Mouse (Mus musculus) lung, postnatal 4 days (tissue): Measurements from ENCODE around the gene Gm49354.
A peak's percentile ranks its signal among the peaks of the same experiment; 100 is the strongest.
"Not testable (repeated sequence)": the region's sequence is repeated elsewhere in the genome, so short reads cannot be mapped to it uniquely, and the experiment has no call there.

ENCODE experiments used
- DNase-seq, 2 experiments: peaks; one replicate each; pipeline ENCODE4 v3.0.0; 2021

Gm49354 gene

DNA sequence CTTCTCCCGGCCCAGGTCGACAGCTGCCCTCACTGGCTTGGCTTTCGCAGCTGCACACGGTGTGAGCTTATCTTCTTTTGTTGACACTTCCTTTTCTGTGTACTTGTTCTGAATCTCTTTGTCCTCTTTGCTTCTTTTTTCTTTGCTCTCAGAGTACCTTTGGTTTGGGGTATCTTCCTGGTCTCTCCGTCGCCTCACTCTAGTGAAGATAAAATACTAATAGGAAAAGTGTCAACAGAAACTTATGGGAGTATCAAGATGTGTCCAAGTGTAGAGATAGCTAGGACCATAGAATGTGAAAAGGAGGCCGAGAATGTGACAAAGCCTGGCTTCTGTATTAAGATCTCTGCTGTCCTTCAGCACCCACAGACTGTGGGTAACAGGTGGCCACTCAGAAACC lies at the start of gene Gm49354:
TSS of gene Gm49354 (minus strand) at position 101 of the 400 bp plus-strand sequence.
- DNase-seq: no peak

DNA sequence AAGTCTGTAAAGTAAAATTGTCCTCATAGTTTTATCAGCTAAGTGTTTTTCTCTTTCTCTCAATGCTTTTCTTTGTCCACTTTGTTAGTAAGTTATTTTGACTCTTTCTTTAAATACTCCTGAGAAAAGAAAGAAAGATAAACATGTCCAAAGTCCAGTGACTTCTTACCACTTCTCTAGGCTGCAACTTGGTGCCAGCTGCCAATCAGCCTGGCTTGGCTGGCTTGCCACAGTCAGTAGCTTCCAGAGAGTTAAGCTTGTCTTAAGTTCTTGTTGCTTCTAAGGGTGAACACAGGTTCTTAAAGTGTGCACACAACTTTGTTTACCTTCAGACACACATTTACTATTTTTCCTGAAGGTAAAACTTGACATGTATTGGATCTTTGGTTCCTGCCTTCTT lies 43.9 kb upstream of the Gm49354 start:
- DNase-seq: no peak

DNA sequence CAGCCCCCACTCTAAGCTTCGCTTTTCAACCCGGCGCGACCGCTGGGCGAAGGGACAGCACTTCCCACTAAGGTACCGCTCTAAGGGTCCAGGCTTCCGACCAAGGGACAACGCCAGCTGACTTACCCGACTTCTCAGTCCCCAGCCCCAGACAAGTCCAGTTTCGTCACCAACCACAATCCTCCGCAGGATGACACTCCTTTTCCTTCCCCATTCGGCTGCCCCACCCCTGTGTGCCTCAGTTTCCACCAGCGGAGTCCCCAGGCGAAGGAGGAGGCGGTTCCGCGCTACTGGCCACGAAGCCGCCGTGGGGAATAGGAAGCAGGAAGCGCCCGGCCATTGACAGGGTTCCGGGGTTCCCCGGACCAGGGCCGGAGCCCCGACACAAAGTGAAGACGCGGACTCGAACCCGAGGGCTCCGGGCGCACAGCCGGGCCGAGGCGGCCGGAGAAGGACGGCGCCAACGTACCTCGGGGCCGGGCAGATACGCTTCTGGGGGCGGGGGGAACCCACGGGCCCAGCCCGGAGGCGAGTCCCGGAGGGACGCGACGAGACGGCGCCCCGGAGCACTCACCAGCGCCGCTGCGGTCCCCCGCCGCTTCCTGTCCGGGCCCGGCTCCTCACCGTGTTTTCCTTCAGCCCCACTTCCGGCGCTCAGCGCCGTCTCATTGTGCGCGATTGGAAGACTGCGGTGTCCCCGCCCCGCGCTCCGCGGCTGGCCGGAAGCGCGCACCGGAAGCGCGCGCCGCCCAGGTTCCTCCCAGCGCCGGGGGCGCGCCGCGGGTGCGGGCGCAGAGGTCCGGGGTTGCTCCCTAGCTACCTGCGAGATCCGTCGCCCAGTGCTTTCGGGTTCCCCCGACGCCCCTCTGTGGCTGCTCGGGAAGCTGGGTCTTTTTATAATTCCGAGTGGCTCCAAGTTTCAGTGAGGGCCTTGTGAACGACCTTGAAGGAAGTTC lies 40.7 kb upstream of the Gm49354 start, which contains the start of gene Tut7:
TSS of gene Tut7 (minus strand) at position 641 of the 956 bp plus-strand sequence.
- DNase-seq: peak; percentile 97 to 98

DNA sequence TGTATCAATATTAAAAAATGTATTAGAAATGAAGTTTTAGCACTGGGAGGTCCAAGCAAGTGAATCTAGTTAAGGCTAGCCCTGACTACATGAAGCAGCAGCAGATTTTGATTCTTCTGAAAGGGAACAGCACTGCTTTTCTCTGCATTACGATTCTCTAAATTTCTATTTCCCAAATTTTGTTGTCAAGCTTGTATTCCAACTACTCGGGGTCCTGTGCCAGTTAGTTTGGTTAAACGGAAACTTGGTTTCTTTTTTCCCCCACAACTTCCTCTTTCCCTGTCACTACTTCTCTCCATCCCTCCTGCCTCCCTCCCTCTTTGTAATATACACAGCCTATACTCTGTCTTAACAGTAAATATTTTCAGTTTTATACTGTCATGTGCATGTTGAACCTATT lies 38.8 kb upstream of the Gm49354 start:
- DNase-seq: no peak

DNA sequence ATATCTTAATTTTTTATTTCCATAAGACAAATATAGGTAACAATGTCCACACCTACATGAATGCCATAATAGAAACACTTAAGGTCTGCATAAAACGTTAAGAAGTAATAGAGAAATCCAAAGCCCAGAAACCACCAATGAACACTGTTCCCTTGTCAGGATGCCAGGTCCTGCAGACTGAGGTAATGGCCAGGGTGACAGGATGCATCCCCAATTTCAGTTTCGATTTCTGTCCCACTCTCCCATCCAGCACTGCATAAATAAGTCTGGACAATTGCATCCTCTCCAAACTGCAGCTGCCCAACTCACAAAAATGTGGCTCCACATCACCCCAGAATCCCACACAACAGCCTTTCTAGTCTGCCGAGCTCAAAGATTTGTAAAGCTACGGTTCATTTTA lies 38.1 kb upstream of the Gm49354 start:
- peak in 1 of 2 experiments; percentile 34 for DNase-seq

DNA sequence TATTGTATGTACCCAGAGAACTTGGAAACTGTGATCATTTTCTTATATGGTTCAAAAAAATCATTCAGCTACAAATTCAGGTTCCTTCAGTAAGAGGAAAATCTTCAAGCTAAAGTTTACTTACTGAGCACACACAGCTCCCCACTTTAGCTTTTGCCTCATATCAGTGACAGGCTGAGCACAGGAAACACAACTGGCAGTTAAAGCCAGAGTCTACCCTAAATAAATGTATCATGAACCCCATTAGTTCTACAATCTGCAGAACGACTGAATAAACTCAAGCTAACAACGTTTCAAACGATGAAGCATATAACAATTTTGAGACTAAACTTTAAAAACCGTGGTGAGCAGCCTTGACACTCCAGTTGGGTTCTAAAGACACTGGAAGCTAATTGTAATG lies 35.3 kb upstream of the Gm49354 start:
- DNase-seq: no peak

DNA sequence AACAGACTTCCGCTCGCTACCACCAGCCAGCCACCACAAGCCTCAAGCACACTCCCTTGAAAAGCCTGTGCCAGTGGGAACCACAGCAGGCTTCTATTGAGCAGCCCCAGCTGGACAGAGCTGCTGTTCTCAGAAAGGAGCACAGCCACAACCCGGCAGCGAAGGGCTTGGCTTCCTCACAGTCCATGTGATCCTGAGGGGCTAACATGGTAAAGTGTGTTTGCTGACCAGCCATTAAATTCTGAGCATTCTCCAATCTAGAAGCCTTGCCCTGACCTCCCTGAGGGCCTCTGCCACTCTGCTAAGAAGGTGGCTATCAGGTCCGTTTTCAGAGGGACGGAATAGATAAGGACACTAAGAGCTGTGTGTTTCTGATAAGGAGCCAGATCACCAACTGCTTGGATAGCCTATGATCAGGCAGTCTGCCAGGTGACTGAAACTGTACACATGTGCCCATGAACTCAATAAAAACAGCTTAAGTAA lies 32.1 kb upstream of the Gm49354 start:
- peak in 1 of 2 experiments; percentile 56 for DNase-seq

DNA sequence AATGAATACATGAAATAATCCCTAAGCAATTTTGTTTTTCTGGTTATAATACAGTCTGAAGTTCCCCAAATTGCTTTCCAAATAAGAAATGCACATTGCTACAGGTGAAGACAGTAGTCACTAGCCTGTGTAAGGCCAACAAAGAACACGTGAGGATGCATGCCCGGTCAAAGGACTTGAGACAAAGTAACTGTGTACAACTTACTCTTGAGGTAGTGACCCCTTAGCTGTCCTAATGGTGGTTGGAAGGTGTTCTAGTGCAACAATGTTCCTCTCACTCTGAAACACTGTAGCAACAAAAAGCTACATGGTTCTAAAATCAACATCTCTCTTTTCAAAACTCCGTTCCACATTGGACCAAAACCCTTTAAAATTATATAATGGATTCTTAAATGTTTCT lies 29.5 kb upstream of the Gm49354 start:
- no peak for DNase-seq

DNA sequence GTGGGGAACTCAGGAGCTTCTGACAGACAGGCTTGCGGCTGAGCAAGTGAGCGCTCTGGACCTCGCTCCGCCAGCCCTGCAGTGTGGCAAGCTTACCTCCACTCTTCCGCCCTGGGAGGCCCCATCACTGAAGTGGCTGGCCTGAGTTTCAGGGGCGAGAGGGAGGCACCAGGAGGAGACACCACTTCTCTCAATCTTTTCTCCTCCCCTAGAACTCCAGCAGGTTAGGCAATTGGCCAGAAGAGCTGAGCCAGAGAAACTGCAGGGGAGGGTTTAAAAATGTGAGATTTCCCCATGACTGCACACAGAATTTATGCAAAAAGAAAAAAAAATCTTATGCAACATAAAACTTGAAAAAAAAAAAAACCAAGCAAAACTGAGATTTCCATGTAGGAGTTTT lies 19.0 kb upstream of the Gm49354 start:
- peak; percentile 9 to 30 for DNase-seq

DNA sequence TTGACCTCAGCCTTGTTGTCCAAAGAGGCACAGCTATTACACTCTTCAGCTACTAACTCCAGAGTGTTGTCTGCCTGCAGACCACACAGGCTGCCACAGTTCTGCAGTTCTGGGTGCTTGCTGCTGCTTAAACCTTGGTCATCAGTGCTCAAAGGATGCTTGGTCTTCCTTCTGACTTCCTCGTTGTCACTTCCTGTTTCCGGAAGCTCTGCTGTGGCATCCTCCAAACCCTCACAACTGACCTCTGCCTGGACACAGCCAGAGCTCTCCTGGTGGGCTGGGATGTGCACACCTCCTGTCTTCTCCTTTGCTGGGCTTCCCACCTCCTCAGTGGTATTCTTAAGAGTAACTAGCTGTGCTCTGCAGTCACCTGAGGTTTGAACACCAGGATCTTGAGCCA lies 18.0 kb upstream of the Gm49354 start:
- DNase-seq: no peak

DNA sequence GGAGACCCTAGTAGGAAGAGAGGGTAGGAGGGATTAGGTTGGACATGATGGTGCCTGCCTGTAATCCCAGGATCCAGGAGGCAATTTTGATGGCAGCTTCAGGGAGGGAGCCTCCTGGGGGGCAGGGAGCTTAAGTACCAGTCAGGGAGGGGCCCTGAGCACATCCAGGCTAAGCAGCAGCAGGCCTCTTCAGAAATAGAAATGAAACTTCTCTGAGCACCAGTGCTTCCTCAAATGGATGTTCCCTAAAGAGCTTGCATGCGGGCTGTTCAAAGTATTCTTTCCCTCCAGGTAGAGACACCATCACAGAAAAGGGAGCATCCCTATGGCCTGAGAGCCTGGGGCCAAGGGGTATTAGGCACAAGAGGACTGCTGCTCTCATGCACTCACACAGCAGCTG lies 16.3 kb upstream of the Gm49354 start:
- DNase-seq: no peak

DNA sequence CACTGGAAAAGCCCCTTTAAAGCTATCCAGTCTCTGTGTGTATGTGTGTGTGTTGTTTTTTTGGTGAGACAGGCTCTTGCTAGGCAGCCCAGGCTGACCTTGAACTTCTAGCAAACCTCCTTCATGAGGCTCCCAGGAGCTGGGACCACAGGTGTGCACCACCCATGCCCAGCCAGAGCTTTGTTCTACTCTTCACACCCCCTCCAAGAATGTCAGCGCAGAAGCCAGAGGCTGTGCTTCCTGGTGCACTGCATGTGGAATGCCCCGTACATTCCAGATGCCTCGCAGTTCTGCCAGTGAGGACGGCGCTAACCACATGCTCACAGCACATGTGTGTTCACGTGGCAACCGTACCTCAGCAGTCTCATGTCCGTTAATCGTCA lies 14.4 kb upstream of the Gm49354 start:
- DNase-seq: no peak

DNA sequence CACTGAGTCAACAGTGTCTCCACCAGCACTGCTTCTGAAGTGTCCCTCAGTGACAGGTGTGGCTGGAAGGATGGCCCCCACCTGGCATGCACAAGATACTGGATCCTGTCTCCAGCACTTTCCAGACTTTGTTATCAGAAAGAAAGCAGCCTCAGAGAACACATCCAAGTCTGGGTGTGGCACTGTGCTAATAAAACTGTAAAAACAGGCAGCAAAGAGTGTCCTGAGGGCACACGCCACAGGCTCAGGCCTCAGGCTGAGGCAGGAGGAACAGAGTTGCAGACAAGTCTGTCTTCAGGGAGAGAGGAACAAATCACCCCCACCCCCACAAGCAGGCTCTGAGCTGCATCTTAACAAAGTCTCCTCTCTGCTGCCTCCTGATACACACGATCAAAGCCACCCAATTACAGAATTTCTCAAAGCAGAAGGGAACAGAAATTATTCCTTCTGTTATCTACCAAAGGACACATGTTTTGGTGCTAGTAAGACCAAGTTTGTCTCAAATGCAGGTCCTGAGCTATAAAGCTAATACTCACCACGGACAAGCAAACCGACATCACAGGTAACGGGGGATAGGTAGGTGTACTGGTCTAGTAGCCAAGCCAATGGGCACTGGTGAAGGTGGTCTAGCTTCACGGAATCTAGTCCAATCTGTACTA lies 13.9 kb upstream of the Gm49354 start:
- no peak for DNase-seq

DNA sequence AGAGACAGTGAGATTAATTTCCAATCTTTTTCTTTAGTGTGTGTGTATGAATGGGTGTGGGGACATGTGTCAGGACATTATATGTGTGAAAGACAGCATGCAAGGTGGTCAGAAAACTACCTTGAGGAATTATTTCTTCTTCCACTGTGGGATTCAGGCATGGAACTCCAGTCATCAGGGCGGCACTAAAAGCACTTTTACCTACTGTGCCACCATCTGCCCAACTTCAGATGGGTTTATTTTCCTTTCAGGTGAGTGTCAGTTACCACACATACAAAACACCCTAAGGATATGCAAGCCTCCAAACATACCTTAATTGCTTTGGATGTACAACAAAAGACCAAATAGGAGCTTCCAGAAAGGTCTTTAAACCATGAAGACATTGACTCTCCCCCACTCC lies 12.7 kb upstream of the Gm49354 start:
- DNase-seq: no peak

DNA sequence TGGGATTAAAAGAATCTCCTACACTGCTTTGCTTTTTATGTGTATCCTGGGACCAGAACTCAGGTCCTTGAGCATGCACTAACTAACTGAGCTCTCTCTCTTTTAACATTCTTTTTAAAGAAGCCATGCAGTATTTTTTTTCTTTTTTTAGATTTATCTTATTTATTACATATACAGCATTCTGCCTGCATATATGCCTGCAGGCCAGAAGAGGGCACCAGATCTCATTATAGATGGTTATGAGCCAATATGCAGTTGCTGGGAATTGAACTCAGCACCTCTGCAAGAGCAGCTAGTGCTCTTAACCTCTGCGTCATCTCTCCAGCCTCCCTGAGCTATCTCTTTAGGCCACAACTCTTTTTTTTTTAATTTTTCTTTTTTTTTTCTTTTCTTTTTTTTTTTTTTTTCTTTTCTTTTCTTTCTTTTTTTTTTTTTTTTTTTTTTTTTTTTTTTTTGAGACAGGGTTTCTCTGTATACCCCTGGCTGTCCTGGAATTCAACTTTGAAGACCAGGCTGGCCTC lies 2.2 kb downstream of the Gm49354 start:
- DNase-seq: not testable (repeated sequence)

DNA sequence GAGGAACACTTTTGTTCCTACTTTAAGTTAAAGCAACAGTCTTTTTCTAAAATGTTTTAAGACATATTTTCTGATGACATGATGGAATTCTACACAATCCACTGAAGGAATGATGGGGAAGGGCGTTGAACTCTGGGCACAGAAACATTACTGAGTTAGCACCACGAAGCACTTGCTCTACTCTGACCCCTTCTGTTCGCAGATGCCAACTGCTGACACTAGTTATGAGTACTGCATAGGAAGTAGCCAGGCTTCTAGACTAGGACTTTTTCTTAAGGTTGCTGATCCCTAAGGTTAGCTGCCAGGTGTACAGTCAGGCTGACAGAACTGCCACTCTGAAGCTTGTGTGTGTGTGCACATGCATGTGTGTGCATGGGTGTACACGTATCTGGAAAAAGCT lies 2.8 kb downstream of the Gm49354 start:
- no peak for DNase-seq

DNA sequence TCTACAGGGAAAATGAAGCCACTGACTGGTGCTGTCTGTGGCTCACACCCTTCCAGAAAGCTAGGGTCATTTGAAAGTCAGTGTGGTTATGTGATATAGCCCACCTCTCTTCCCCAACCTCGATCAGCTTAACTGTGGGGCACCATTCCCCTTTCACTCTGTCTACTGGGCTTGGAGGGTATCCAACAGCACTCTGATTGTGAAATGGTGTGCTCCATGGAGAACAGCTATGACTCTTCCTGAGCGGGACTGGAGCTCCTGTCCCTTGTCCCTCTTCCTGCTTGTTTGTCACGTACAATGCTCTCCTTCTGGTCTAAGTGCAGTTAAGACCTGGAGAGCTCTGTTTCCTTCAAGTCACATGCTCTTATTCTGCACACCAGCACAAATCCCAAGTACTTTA lies 6.9 kb downstream of the Gm49354 start:
- DNase-seq: peak in 1 of 2 experiments; percentile 14

DNA sequence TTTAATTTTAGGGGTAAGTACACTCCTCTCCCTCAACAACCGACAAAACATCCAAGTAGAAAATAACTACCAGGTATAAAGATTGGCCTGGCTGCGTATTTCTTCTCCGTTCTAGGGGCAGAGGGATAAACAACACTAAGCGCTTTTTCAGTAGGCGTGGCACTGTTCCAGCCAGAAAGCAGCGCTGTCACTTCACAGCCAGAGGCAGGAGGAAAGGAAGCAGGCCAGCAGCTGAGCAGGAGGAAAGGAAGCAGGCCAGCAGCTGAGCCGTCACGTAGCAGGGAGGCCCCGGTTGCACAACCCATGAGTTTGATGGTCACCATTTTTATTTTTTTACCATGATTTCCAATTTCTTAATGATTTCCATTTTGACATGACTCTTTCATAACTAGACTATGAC lies 10.8 kb downstream of the Gm49354 start:
- peak; percentile 81 to 89 for DNase-seq

DNA sequence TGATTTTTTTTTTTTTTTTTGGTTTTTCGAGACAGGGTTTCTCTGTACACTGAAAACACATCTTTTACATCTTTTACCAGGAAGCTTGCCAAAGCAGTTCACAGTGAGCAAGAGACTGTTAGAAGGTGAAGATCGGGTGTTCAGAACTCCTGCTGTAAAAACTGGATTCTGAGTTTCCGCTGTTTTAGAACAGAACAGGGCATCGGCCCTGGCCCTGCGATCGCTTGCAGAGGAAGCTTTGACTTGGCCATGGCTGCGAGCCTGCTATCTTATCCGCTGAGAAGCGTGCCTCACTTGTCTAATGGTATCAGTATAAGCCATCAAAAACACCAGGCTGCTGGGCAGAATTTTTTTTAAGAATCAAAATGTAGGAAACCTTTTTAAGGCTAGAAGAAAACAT lies 11.2 kb downstream of the Gm49354 start:
- DNase-seq: no peak

DNA sequence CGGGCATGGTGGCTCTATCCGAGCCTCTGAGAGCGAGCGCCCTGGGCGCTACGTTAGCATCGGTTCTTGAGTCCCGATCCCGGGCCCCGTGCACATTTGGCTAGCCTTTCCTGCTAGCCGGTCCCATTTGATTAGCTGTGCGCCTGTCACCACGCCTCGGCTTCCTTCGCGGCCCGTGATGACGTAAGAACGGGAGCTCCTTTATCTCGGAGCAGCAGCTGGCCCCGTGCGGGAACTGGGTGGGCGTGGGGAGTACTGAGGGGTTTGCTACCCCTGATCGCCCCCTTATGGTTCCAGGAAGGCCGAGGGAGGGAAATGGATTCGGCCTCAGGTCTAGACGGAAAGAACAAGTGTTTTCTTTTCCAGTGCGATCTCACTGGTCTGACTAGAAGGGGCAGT lies 11.9 kb downstream of the Gm49354 start:
- peak; percentile 91 to 92 for DNase-seq

DNA sequence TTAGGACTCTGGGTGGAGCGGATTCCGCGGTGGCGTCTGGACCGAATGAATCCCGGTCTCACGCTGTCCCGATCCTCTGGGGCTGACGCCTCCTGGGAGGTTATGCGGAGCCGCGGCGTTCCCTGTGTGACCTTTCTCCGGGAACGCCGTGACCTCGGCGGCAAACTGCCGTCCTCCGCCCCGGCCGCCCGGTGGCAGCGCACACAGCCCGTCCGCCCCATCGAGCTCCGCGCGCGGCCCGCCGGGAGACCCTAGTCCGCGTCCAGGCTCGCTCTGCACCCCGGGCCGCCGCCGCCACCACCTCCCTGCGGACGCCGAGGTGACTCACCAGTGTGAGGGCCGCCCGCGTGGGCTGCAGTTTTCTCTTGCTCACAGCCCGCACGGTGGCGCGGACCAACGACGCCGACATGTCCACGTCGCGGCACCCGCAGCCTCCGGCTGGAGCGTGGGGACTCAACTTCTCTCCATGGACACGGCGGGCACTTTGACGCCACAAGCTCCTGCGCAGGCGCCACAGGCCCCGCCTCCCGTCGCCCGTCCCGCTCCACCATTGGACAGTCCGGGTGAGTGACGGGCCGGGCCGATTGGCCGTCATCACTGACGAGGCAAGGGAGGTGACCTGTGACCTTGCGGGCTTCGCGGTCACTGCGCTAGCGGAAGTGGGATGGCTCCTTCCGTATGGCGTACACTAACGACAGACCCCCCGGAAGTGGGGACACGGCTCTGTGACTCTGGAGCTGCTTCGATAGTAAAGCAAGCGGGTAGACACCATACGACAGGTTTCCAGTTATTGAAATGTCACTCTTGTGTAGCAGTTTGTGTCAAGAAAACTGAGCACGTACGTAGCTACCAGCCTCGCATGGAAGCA lies 12.5 kb downstream of the Gm49354 start, which contains the start of gene Isca1:
TSS of gene Isca1 (minus strand) at position 515 of the 868 bp plus-strand sequence.
- DNase-seq: peak; percentile 99 to 100

DNA sequence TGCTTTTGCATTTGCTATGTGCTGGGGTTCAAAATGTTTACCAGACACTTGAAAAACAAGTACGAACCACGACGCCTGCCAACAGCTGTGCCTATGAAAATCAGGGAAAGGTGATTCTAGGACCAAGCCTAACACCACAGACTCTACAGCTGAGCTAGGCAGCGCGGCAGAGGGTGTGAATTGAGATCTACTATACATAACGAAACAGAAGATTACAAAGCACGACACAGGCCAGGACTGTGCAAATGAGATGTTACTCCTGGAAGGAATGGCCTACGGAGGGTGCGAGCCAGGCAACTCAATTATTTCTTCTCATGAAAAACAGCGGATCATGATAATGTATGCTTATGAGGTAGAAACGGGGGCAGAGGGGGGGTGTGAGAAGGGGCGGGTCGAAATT lies 13.5 kb downstream of the Gm49354 start:
- DNase-seq: peak in 1 of 2 experiments; percentile 18
